Mouse (Mus musculus): ENCODE results near the gene Fibp. TPM values are rescaled to one million over a fixed set of nuclear protein-coding genes. Genes with fewer than 3 reads are reported as not detected.
A peak's percentile ranks its signal among the peaks of the same experiment; 100 is the strongest.

The Fibp gene
- polyA plus RNA-seq, 1 experiment from 2014 or later: 150 TPM

DNA sequence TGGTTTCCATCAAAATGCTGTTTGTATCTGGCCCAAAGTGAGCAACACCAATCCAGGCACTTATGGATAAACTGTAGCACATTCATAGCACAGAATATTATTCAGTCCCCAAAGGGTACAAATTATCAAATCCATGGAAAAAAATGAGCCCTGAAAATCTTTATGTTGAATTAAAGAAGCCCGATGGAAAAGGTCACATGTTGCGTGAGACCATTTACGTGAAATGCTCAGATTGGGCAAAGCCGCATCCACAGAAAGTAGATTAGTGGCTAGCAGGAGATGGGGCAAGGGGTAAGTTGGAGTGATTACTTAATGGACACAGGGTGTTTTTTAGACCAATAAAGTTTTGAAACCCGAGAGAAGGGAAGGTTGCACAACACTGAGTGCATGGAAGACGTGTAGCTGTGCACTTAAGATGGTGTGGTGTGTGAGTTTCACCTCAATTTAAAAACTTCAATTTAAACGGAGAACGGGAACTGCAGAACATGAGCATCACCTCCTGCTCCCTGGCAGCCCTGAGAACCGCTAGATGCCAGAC lies 16.0 kb upstream of the Fibp start:
- H3K9me3 ChIP-seq (replicated peaks; ENCODE audit: low read length): no peaks in the 10 kb centered on the region

DNA sequence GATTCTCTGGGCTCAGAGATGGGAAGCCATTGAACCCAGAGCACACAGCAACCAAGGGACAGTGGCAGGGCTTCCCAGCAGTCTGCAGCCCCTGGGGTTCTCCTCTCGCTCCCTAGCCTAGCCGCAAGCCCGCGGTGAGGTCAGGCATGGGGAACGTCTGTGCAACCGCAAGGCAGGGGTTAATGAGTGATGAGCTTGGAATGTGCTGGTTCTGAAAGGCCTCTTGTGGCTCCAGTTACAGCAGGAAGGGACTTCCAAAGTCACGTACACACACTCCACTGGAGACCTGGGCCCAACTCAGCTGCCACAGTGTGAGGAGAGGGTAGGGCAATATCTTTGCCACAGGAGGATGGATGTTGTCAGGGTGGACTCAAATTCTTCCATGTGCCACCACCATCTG lies 15.5 kb upstream of the Fibp start:
- ATAC-seq (replicated peaks; ENCODE audit: low FRiP score, low read depth) (peak; percentile 19; the same call in 1 of the 2 replicates), DNase-seq (ENCODE audit: low spot score) (no peak)
- H3K27me3 ChIP-seq (ENCODE audit: insufficient read depth, low read length): peaks cover 8% of the 10 kb centered on the region; the same call in 1 of the 2 replicates
- H3K36me3 ChIP-seq (ENCODE audit: insufficient read depth, low read length): no peaks in the 10 kb centered on the region
- H3K4me2 ChIP-seq (ENCODE audit: low read length): no peak overlapping the region
- H3K27ac ChIP-seq: no peak overlapping the region
- no peak for TF ChIP-seq CTCF (IDR thresholded peaks at IDR 0.05; ENCODE audit: low read depth)
- no peak overlapping the region for H3K4me3 ChIP-seq (replicated peaks; ENCODE audit: low read depth, low read length)
- WGBS: 7% methylated on average over 7 of the region's 7 CpGs
- 0 out of 2 replicates have a peak overlapping the region, but pooled peaks have one; percentile 4 for H3K9ac ChIP-seq (ENCODE audit: low read depth, low read length)
- H3K4me1 ChIP-seq (replicated peaks; ENCODE audit: insufficient read depth, low read length): peaks cover 16% of the 10 kb centered on the region
- no peaks in the 10 kb centered on the region for H3K9me3 ChIP-seq (replicated peaks; ENCODE audit: low read length)

More for the DNA sequence above, 16.0 kb upstream of the Fibp start:
- Histone ChIP-seq H3K4me1 (replicated peaks; ENCODE audit: insufficient read depth, low read length) (peaks cover 16% of the 10 kb centered on the region), H3K36me3 (ENCODE audit: insufficient read depth, low read length) (no peaks in the 10 kb centered on the region), H3K4me3 (replicated peaks; ENCODE audit: low read depth, low read length) (no peak overlapping the region), H3K4me2 (ENCODE audit: low read length) (no peak overlapping the region), H3K27me3 (ENCODE audit: insufficient read depth, low read length) (peaks cover 8% of the 10 kb centered on the region; the same call in 1 of the 2 replicates), H3K27ac (no peak overlapping the region), H3K9ac (ENCODE audit: low read depth, low read length) (no peak overlapping the region)
- DNase-seq (ENCODE audit: low spot score) (no peak), ATAC-seq (replicated peaks; ENCODE audit: low FRiP score, low read depth) (no peak)
- TF ChIP-seq CTCF (IDR thresholded peaks at IDR 0.05; ENCODE audit: low read depth): no peak
- WGBS: 58% methylated on average over 9 of the region's 9 CpGs

DNA sequence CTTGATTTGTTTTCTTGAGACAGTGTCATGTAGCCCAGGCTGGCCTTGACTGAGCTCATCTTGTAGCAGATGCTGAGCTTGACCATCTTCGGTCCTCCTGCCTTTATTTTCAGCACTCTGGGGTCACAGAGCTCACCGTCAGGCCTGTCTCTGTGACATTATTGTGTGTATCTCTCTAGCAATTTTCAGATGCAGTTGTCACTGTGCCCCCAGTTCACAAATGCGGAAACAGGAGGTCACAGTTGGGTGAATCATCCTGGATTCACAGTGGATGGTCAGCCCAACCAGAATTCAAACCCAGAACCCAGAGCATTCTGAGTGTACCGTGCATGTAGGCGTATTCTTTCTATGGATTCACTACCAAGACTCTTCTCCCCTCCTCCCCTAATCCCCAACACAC lies 14.7 kb upstream of the Fibp start:
- H3K9me3 ChIP-seq (replicated peaks; ENCODE audit: low read length): no peaks in the 10 kb centered on the region
- ATAC-seq (replicated peaks; ENCODE audit: low FRiP score, low read depth) (no peak), DNase-seq (ENCODE audit: low spot score) (no peak)
- H3K9ac ChIP-seq (ENCODE audit: low read depth, low read length): no peak overlapping the region
- peaks cover 16% of the 10 kb centered on the region for H3K4me1 ChIP-seq (replicated peaks; ENCODE audit: insufficient read depth, low read length)
- WGBS: 85% methylated on average over 5 of the region's 5 CpGs
- no peaks in the 10 kb centered on the region for H3K36me3 ChIP-seq (ENCODE audit: insufficient read depth, low read length)
- H3K27ac ChIP-seq: no peak overlapping the region
- no peak for TF ChIP-seq CTCF (IDR thresholded peaks at IDR 0.05; ENCODE audit: low read depth)
- no peak overlapping the region for H3K4me2 ChIP-seq (ENCODE audit: low read length)
- no peak overlapping the region for H3K4me3 ChIP-seq (replicated peaks; ENCODE audit: low read depth, low read length)
- peaks cover 8% of the 10 kb centered on the region; the same call in 1 of the 2 replicates for H3K27me3 ChIP-seq (ENCODE audit: insufficient read depth, low read length)

DNA sequence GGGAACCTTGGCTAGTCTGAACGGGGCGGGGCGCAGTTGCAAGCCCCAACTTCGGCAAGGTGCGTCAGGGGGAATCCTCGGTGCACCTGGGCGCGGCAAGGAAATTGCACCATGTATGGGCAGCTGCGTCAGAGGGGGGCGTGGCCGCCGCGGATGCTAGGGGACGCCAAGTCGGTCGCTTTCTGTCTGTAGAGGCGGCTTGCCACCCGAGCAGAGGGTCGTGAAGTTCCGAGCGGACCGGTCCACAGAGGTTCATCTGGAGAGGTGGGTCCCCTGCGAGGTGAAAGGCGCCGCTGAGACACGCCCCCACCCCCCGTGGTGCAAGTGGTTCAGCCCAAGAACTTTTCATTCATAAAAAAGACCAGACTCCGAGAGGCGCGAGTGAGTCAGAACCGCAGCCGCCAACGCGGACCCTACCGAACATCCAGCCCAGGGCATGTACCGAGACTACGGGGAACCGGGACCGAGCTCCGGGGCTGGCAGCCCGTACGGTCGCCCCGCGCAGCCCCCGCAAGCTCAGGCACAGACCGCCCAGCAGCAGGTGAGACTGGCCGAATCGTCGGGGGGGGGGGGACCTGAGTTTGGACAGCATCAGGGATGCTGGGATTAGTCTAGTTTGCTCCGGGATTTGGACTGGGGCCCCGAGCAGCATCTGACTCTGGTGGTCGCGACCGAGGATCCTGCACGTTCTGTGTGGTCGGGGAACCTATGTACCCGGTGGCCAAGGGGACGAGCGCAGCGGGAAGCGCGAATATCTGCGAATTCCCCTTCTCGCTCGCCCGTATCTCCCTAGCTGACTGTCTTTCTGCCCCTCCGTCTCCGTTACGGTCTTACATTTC lies 12.7 kb upstream of the Fibp start, which contains the start of gene Fosl1:
Fosl1 (plus strand) TSS at position 33 of the 839 bp plus-strand sequence.
- ATAC-seq (replicated peaks; ENCODE audit: low FRiP score, low read depth) (peak; percentile 41), DNase-seq (ENCODE audit: low spot score) (peak; percentile 65)
- Histone ChIP-seq H3K9me3 (replicated peaks; ENCODE audit: low read length) (no peaks in the 10 kb centered on the region), H3K27ac (no peak within 1 kb of the TSS), H3K4me3 (replicated peaks; ENCODE audit: low read depth, low read length) (peak within 1 kb of the TSS; percentile 58), H3K27me3 (ENCODE audit: insufficient read depth, low read length) (peaks cover 8% of the 10 kb centered on the region; the same call in 1 of the 2 replicates), H3K4me2 (ENCODE audit: low read length) (peak within 1 kb of the TSS; percentile 96), H3K9ac (ENCODE audit: low read depth, low read length) (peak within 1 kb of the TSS; percentile 36), H3K36me3 (ENCODE audit: insufficient read depth, low read length) (no peaks in the 10 kb centered on the region), H3K4me1 (replicated peaks; ENCODE audit: insufficient read depth, low read length) (peaks cover 16% of the 10 kb centered on the region)
- WGBS: under 1% methylated on average over 70 of the region's 70 CpGs
- no peak for TF ChIP-seq CTCF (IDR thresholded peaks at IDR 0.05; ENCODE audit: low read depth)

DNA sequence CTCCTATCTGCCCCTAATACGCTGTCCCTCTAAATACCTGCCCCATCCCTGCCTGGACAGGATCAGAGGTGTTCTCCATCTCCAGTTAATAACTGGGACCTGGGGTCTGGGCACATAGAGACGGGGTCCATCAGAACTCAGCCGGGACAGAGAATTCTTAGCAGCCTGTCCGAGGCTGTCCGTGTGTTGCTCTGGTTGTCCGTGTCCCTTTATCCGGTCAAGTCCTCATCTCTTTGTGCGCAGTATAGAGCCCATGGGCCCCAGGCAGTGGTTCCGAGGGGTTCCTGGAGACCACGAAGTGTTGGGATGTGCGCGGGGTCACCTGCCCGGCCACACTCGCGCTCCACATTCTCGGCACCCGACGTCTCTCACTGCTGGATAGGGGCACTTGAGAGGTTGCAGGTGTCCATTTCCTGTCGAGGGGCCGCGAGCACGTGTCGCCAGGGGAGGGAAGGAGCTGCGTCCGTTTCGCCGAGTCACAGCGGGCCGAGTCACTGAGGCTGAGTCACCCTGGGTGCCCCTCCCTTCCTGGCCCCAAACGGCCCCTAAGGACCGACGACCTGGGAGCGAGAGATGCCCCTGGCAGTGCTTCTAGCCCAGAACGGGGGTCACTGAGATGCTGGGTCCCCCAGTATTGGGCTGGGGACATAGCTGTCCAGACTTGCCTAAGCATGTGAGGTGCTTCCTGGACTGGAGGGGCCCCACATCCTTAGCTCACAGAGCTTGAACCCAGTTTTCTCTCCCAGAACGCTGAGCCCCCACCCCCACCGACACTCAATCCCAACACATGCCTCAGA lies 11.9 kb upstream of the Fibp start:
- Histone ChIP-seq H3K9ac (ENCODE audit: low read depth, low read length) (no peak overlapping the region), H3K27ac (no peak overlapping the region), H3K27me3 (ENCODE audit: insufficient read depth, low read length) (peaks cover 8% of the 10 kb centered on the region; the same call in 1 of the 2 replicates), H3K4me1 (replicated peaks; ENCODE audit: insufficient read depth, low read length) (peaks cover 16% of the 10 kb centered on the region), H3K4me3 (replicated peaks; ENCODE audit: low read depth, low read length) (peak overlapping the region; percentile 58), H3K4me2 (ENCODE audit: low read length) (peak overlapping the region; percentile 96), H3K36me3 (ENCODE audit: insufficient read depth, low read length) (no peaks in the 10 kb centered on the region), H3K9me3 (replicated peaks; ENCODE audit: low read length) (no peaks in the 10 kb centered on the region)
- DNase-seq (ENCODE audit: low spot score): no peak
- TF ChIP-seq CTCF (IDR thresholded peaks at IDR 0.05; ENCODE audit: low read depth): no peak
- ATAC-seq (replicated peaks; ENCODE audit: low FRiP score, low read depth): no peak
- WGBS: 5% methylated on average over 36 of the region's 36 CpGs

DNA sequence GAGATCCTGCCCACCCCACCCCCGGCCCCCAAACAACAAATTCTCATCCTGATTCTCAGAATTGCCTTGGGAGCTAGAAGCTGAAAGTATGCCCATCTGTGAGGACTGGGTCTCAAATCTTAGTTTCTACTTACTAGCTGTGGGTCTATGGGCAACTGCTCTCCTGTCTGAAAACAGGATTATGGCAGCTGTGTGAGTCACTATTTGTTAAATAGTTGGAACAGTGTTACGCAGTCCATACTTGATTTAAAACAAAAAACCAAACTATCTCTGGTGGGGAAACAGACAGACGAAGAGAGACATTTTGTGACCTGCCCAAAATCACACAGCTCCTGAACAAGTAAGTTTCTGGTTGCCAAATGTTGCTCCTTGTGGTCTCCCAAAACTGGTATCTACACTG lies 10.7 kb upstream of the Fibp start:
- Histone ChIP-seq H3K9me3 (replicated peaks; ENCODE audit: low read length) (no peaks in the 10 kb centered on the region), H3K4me1 (replicated peaks; ENCODE audit: insufficient read depth, low read length) (peaks cover 16% of the 10 kb centered on the region), H3K9ac (ENCODE audit: low read depth, low read length) (no peak overlapping the region), H3K4me3 (replicated peaks; ENCODE audit: low read depth, low read length) (no peak overlapping the region), H3K4me2 (ENCODE audit: low read length) (no peak overlapping the region), H3K27ac (no peak overlapping the region), H3K27me3 (ENCODE audit: insufficient read depth, low read length) (peaks cover 8% of the 10 kb centered on the region; the same call in 1 of the 2 replicates), H3K36me3 (ENCODE audit: insufficient read depth, low read length) (peaks cover 6% of the 10 kb centered on the region; the same call in 1 of the 2 replicates)
- TF ChIP-seq CTCF (IDR thresholded peaks at IDR 0.05; ENCODE audit: low read depth): no peak
- WGBS: 91% methylated on average over 3 of the region's 3 CpGs
- no peak for DNase-seq (ENCODE audit: low spot score)
- ATAC-seq (replicated peaks; ENCODE audit: low FRiP score, low read depth): no peak
